Mouse (Mus musculus): ENCODE data around the gene S100a4. TPM values are rescaled to one million over a fixed set of nuclear protein-coding genes. Genes with fewer than 3 reads are reported as not detected.

S100a4 gene
- total and polyA plus RNA-seq, 3 experiments, result 1.1 TPM; not detected in 2

DNA sequence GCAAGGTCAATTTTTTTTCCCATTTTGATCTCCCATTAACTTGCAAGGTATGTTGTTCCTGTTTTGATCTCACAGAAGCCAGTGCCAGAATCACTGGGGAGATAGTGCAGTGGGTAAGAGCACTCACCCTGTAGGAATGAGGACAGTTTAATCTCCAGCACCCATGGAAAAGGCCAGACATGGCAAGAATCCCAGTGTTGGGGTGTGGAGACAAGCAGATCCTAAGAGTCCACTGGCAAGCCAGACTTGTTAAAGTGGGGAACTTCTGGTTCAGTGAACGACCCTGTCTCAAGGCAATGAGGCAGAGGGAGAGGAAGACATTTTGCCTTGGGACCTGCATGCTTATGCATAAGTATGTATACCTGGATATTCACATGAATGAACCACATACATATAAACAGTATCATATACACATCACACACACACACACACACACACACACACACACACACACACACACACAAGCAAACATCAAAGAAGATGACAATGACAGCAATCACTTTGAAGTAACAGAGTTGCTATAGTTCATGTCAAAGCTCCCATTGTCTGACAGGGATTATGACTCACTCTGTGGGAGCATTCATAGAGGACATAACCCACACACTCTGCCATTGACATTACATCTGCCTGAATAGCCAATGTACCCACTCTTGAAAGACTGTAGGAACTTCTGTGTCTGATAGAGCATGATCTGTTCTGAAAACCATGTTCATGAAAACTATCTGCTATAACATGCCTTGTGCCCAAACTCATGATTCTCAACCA is 35.1 kb downstream of the S100a4 start:
- Histone ChIP-seq H3K9ac (ENCODE audit: insufficient read depth, low read depth) (no peak overlapping the region), H3K4me2 (ENCODE audit: insufficient read depth, low read depth, poor library complexity, severe bottlenecking) (no peak overlapping the region), H3K4me3 (replicated peaks in 1 of 3; ENCODE audit: low read depth in 2 of 3, low read length in 2 of 3, poor library complexity in 1 of 3) (no peak overlapping the region), H3K9me3 (replicated peaks; ENCODE audit: low read length) (no peaks in the 10 kb centered on the region), H3K4me1 (ENCODE audit: control insufficient read depth in 1 of 2, insufficient read depth in 2 of 2) (no peaks in the 10 kb centered on the region), H3K27ac (ENCODE audit: insufficient read depth, low read depth) (no peak overlapping the region), H3K79me2 (replicated peaks; ENCODE audit: control insufficient read depth, extremely low read depth, insufficient read depth, poor library complexity, severe bottlenecking) (no peaks in the 10 kb centered on the region), H3K27me3 (replicated peaks) (peaks cover 30% of the 10 kb centered on the region), H3K36me3 (replicated peaks in 1 of 2; ENCODE audit: control insufficient read depth in 1 of 2, insufficient read depth in 1 of 2, low read length in 1 of 2) (no peaks in the 10 kb centered on the region)
- no peak for TF ChIP-seq ZNF384 (IDR thresholded peaks at IDR 0.05; ENCODE audit: low read depth, low read length)
- TF ChIP-seq GABPA (IDR thresholded peaks at IDR 0.05; ENCODE audit: insufficient replicate concordance, low read depth, low read length), result no peak
- TF ChIP-seq ZKSCAN1 (IDR thresholded peaks at IDR 0.05; ENCODE audit: borderline replicate concordance, low read depth, low read length), result no peak
- no peak for TF ChIP-seq MYC (IDR thresholded peaks at IDR 0.05; ENCODE audit: low read depth, low read length)
- no peak for TF ChIP-seq MAFK (IDR thresholded peaks at IDR 0.05; ENCODE audit: insufficient replicate concordance, low read length)
- TF ChIP-seq CHD1 (IDR thresholded peaks at IDR 0.05; ENCODE audit: low read depth, low read length), result no peak
- no peak for TF ChIP-seq JUND (conservative IDR thresholded peaks at IDR 0.05; ENCODE audit: low read depth, low read length)
- TF ChIP-seq NRF1 (IDR thresholded peaks at IDR 0.05; ENCODE audit: low read depth, low read length), result no peak
- TF ChIP-seq UBTF (IDR thresholded peaks at IDR 0.05; ENCODE audit: low read depth, low read length), result no peak
- TF ChIP-seq IRF4 (IDR thresholded peaks at IDR 0.05; ENCODE audit: low read depth, low read length), result no peak
- no peak for TF ChIP-seq TCF12 (IDR thresholded peaks at IDR 0.05; ENCODE audit: low read depth, low read length)
- TF ChIP-seq SIN3A (IDR thresholded peaks at IDR 0.05; ENCODE audit: low read length), result no peak
- TF ChIP-seq TBP (conservative IDR thresholded peaks at IDR 0.05; ENCODE audit: low read depth, low read length), result no peak
- no peak for TF ChIP-seq MXI1 (IDR thresholded peaks at IDR 0.05; ENCODE audit: low read depth, low read length)
- no peak for TF ChIP-seq EP300 (IDR thresholded peaks at IDR 0.05; ENCODE audit: low read length)
- TF ChIP-seq ZMIZ1 (IDR thresholded peaks at IDR 0.05; ENCODE audit: low read depth, low read length), result no peak
- TF ChIP-seq POLR2AphosphoS2 (IDR thresholded peaks at IDR 0.05; ENCODE audit: low read depth, low read length), result no peak
- no peak for TF ChIP-seq USF2 (conservative IDR thresholded peaks at IDR 0.05; ENCODE audit: low read depth, low read length)
- dilution Hi-C loops (cut with MboI; ENCODE audit: extremely low pct_ligation_motif_present, extremely low pct_unique_long_range_greater_than_20kb, low sequenced_read_pairs), result no loop called here
- no peak for DNase-seq (ENCODE audit: extremely low read depth)
- in situ Hi-C loops (cut with MboI; ENCODE audit: low pct_ligation_motif_present, low pct_unique_long_range_greater_than_20kb, low sequenced_read_pairs), result no loop called here

DNA sequence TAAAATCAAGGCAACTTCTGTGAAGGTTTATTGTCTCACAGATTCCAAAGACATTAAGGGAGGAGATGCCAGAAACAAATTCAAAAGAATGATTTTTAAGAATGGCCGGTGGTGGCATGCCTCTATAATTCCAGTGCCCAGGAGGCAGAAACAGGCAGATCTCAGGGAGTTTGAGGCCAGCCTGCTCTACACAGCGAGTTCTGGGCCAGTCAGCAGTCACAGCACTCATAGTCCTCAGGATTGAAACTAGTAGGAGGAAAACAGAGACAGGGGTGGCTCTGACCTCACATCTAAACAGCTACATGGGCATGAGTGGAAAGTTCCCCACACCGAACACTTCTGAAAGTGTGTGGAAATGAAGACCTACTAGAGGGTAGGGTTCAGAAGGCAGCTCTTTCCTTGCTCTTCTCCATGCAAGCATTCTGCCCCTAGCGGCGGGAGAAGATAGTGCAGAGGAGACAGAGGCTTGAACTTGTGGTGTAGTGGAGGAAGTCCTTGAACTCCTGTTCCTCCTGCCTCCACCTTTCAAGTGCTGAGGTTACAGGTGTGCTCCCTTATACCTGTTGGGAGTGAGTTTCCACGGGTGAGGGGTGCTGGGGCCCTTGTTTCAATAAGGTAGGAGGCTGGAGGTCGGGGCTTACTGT is 36.1 kb downstream of the S100a4 start:
- no peak overlapping the region for H3K9ac ChIP-seq (ENCODE audit: insufficient read depth, low read depth)
- no peak overlapping the region for H3K4me3 ChIP-seq (replicated peaks in 1 of 3; ENCODE audit: low read depth in 2 of 3, low read length in 2 of 3, poor library complexity in 1 of 3)
- peak; percentile 61 for DNase-seq (ENCODE audit: extremely low read depth)
- in situ Hi-C loops (cut with MboI; ENCODE audit: low pct_ligation_motif_present, low pct_unique_long_range_greater_than_20kb, low sequenced_read_pairs) (no loop called here), dilution Hi-C loops (cut with MboI; ENCODE audit: extremely low pct_ligation_motif_present, extremely low pct_unique_long_range_greater_than_20kb, low sequenced_read_pairs) (no loop called here)
- H3K4me2 ChIP-seq (ENCODE audit: insufficient read depth, low read depth, poor library complexity, severe bottlenecking), result no peak overlapping the region
- no peaks in the 10 kb centered on the region for H3K36me3 ChIP-seq (replicated peaks in 1 of 2; ENCODE audit: control insufficient read depth in 1 of 2, insufficient read depth in 1 of 2, low read length in 1 of 2)
- no peaks in the 10 kb centered on the region for H3K79me2 ChIP-seq (replicated peaks; ENCODE audit: control insufficient read depth, extremely low read depth, insufficient read depth, poor library complexity, severe bottlenecking)
- no peaks in the 10 kb centered on the region for H3K4me1 ChIP-seq (ENCODE audit: control insufficient read depth in 1 of 2, insufficient read depth in 2 of 2)
- H3K9me3 ChIP-seq (replicated peaks; ENCODE audit: low read length), result no peaks in the 10 kb centered on the region
- peak; percentile 32 for TF ChIP-seq RAD21 (IDR thresholded peaks at IDR 0.05; ENCODE audit: low read depth, low read length)
- TF ChIP-seq MAX (IDR thresholded peaks at IDR 0.05; ENCODE audit: low read length), result no peak
- TF ChIP-seq CTCF (conservative IDR thresholded peaks at IDR 0.05 in 1 of 2, IDR thresholded peaks at IDR 0.05 in 1 of 2; ENCODE audit: low read depth in 2 of 2, low read length in 2 of 2), result peak; percentile 82 to 90
- peaks cover 30% of the 10 kb centered on the region for H3K27me3 ChIP-seq (replicated peaks)
- H3K27ac ChIP-seq (ENCODE audit: insufficient read depth, low read depth), result no peak overlapping the region

All from CH12.LX (cell line).